Mouse (Mus musculus) MEL (cell line): ENCODE results near the gene Sass6. TPM values are rescaled to one million over a fixed set of nuclear protein-coding genes. Genes with fewer than 3 reads are reported as not detected.

Source experiments
- DNase-seq: peaks from one replicate; pipeline ENCODE4 v3.0.0; 2011; ENCODE audit warnings: low read depth, low spot score
- H3K27ac ChIP-seq: 2 replicates; pipeline ENCODE4 v1.5.1; 2012; ENCODE audit warnings: low read depth, mild to moderate bottlenecking, control low read depth, low read length, moderate library complexity; ENCODE audit not compliant: control insufficient read depth
- H3K27me3 ChIP-seq, 2 experiments: fragments of 150-350 bp in 1 of 2; sonication (generic) in 1 of 2; 2 replicates each; pipeline ENCODE4 v1.6.1; 2012; ENCODE audit warnings: low read length in 2 of 2, mild to moderate bottlenecking in 2 of 2, improper control_type of control experiment in 1 of 2, moderate library complexity in 1 of 2; ENCODE audit not compliant: insufficient read depth in 2 of 2, control insufficient read depth in 1 of 2
- H3K36me3 ChIP-seq, 2 experiments: 2 replicates each; pipeline ENCODE4 v1.6.1; 2012 to 2014; ENCODE audit warnings: low read length in 2 of 2, improper control_type of control experiment in 1 of 2, inconsistent platforms in 1 of 2, mild to moderate bottlenecking in 1 of 2; ENCODE audit not compliant: insufficient read depth in 2 of 2, control insufficient read depth in 1 of 2
- H3K4me1 ChIP-seq, 2 experiments: fragments of 150-350 bp in 1 of 2; sonication (generic) in 1 of 2; 2 replicates each; pipeline ENCODE4 v1.6.1; 2012; ENCODE audit warnings: low read length in 2 of 2, improper control_type of control experiment in 1 of 2, mild to moderate bottlenecking in 1 of 2; ENCODE audit not compliant: insufficient read depth in 2 of 2, control insufficient read depth in 1 of 2
- H3K4me3 ChIP-seq, 2 experiments: fragments of 150-350 bp in 1 of 2; sonication (generic) in 1 of 2; 2 replicates each; pipeline ENCODE4 v1.5.1; 2012; ENCODE audit warnings: low read depth in 2 of 2, low read length in 2 of 2, mild to moderate bottlenecking in 2 of 2, moderate library complexity in 2 of 2, control low read depth in 1 of 2, improper control_type of control experiment in 1 of 2; ENCODE audit not compliant: control insufficient read depth in 1 of 2, insufficient read depth in 1 of 2
- H3K79me2 ChIP-seq: 2 replicates; pipeline ENCODE4 v1.6.1; 2012; ENCODE audit warnings: mild to moderate bottlenecking, low read length, moderate library complexity; ENCODE audit not compliant: control insufficient read depth, poor library complexity, insufficient read depth
- H3K9ac ChIP-seq: 2 replicates; pipeline ENCODE4 v1.6.1; 2012; ENCODE audit warnings: low read depth, mild to moderate bottlenecking, control low read depth, low read length, moderate library complexity; ENCODE audit not compliant: control insufficient read depth, poor library complexity, severe bottlenecking
- H3K9me3 ChIP-seq: fragments of 150-350 bp; sonication (generic); replicated peaks from 2 replicates; pipeline ENCODE4 v1.6.1; 2012; ENCODE audit warnings: mild to moderate bottlenecking, low read length, improper control_type of control experiment, moderate library complexity; ENCODE audit not compliant: insufficient read depth
- CHD1 ChIP-seq: IDR thresholded peaks from 2 replicates; pipeline ENCODE4 v1.6.1; 2012; ENCODE audit warnings: low read depth, mild to moderate bottlenecking, inconsistent platforms, low read length, improper control_type of control experiment
- CHD2 ChIP-seq: IDR thresholded peaks from 2 replicates; pipeline ENCODE4 v1.6.1; 2011; ENCODE audit warnings: low read length, improper control_type of control experiment
- ELF1 ChIP-seq: IDR thresholded peaks from 2 replicates; pipeline ENCODE4 v1.6.1; 2014; ENCODE audit warnings: low read depth, mild to moderate bottlenecking, inconsistent platforms, low read length, improper control_type of control experiment, moderate library complexity
- ETS1 ChIP-seq: IDR thresholded peaks from 2 replicates; pipeline ENCODE4 v1.6.1; 2012; ENCODE audit warnings: low read depth, mild to moderate bottlenecking, inconsistent platforms, low read length, improper control_type of control experiment, moderate library complexity
- HCFC1 ChIP-seq: IDR thresholded peaks from 2 replicates; pipeline ENCODE4 v1.6.1; 2012; ENCODE audit warnings: low read depth, mild to moderate bottlenecking, inconsistent platforms, low read length, improper control_type of control experiment, moderate library complexity
- JUND ChIP-seq: IDR thresholded peaks from 2 replicates; pipeline ENCODE4 v1.6.1; 2011; ENCODE audit warnings: low read depth, mild to moderate bottlenecking, improper control_type of control experiment, low read length
- KAT2A ChIP-seq: conservative IDR thresholded peaks from 2 replicates; pipeline ENCODE4 v1.6.1; 2012; ENCODE audit warnings: low read depth, low read length, improper control_type of control experiment, inconsistent platforms
- MEF2A ChIP-seq: IDR thresholded peaks from 2 replicates; pipeline ENCODE4 v1.6.1; 2014; ENCODE audit warnings: low read depth, mild to moderate bottlenecking, inconsistent platforms, low read length, improper control_type of control experiment; ENCODE audit not compliant: poor library complexity, insufficient replicate concordance, severe bottlenecking; ENCODE audit errors: extremely low read depth
- MXI1 ChIP-seq: IDR thresholded peaks from 2 replicates; pipeline ENCODE4 v1.6.1; 2011; ENCODE audit warnings: mild to moderate bottlenecking, low read depth, low read length, improper control_type of control experiment
- MYB ChIP-seq: IDR thresholded peaks from 2 replicates; pipeline ENCODE4 v1.6.1; 2011; ENCODE audit warnings: mild to moderate bottlenecking, low read depth, low read length, improper control_type of control experiment
- MYC ChIP-seq: IDR thresholded peaks from 2 replicates; pipeline ENCODE4 v1.6.1; 2011; ENCODE audit warnings: low read depth, mild to moderate bottlenecking, low read length, improper control_type of control experiment, moderate library complexity
- NELFE ChIP-seq: IDR thresholded peaks from 2 replicates; pipeline ENCODE4 v1.6.1; 2011; ENCODE audit warnings: low read depth, low read length, improper control_type of control experiment
- NRF1 ChIP-seq: IDR thresholded peaks from 2 replicates; pipeline ENCODE4 v1.6.1; 2014; ENCODE audit warnings: low read depth, mild to moderate bottlenecking, inconsistent platforms, low read length, improper control_type of control experiment, moderate library complexity; ENCODE audit not compliant: poor library complexity, insufficient read depth, severe bottlenecking
- POLR2A ChIP-seq, 2 experiments: IDR thresholded peaks; 2 replicates each; pipeline ENCODE4 v1.6.1; 2011 to 2012; ENCODE audit warnings: low read length in 2 of 2, mild to moderate bottlenecking in 2 of 2, control low read depth in 1 of 2, improper control_type of control experiment in 1 of 2, low read depth in 1 of 2, moderate library complexity in 1 of 2; ENCODE audit not compliant: control insufficient read depth in 1 of 2, insufficient read depth in 1 of 2, poor library complexity in 1 of 2
- POLR2AphosphoS2 ChIP-seq: IDR thresholded peaks from 2 replicates; pipeline ENCODE4 v1.6.1; 2011; ENCODE audit warnings: low read length, improper control_type of control experiment
- POLR2AphosphoS5 ChIP-seq: IDR thresholded peaks from 2 replicates; pipeline ENCODE4 v1.6.1; 2012; ENCODE audit warnings: low read depth, borderline replicate concordance, mild to moderate bottlenecking, inconsistent platforms, low read length, moderate library complexity, mixed read lengths
- RCOR1 ChIP-seq: IDR thresholded peaks from 2 replicates; pipeline ENCODE4 v1.6.1; 2012; ENCODE audit warnings: low read depth, mild to moderate bottlenecking, inconsistent platforms, low read length, improper control_type of control experiment
- TAL1 ChIP-seq: IDR thresholded peaks from 2 replicates; pipeline ENCODE4 v1.6.1; 2012; ENCODE audit warnings: mild to moderate bottlenecking, inconsistent platforms, low read length, moderate library complexity, mixed read lengths
- TBP ChIP-seq: IDR thresholded peaks from 2 replicates; pipeline ENCODE4 v1.8.0; 2011; ENCODE audit warnings: low read depth, low read length, improper control_type of control experiment
- TCF12 ChIP-seq: IDR thresholded peaks from 2 replicates; pipeline ENCODE4 v1.6.1; 2014; ENCODE audit warnings: low read depth, mild to moderate bottlenecking, inconsistent platforms, low read length, improper control_type of control experiment, moderate library complexity
- USF1 ChIP-seq: IDR thresholded peaks from 2 replicates; pipeline ENCODE4 v1.6.1; 2014; ENCODE audit warnings: low read depth, mild to moderate bottlenecking, inconsistent platforms, low read length, improper control_type of control experiment, moderate library complexity
- ZC3H11A ChIP-seq: IDR thresholded peaks from 2 replicates; pipeline ENCODE4 v1.6.1; 2012; ENCODE audit warnings: low read depth, mild to moderate bottlenecking, inconsistent platforms, low read length, improper control_type of control experiment
- ZKSCAN1 ChIP-seq: IDR thresholded peaks from 2 replicates; pipeline ENCODE4 v1.6.1; 2012; ENCODE audit warnings: low read depth, mild to moderate bottlenecking, inconsistent platforms, low read length, improper control_type of control experiment, moderate library complexity
- ZMIZ1 ChIP-seq: IDR thresholded peaks from 2 replicates; pipeline ENCODE4 v1.6.1; 2012; ENCODE audit warnings: low read depth, mild to moderate bottlenecking, inconsistent platforms, low read length, improper control_type of control experiment, moderate library complexity
- ZNF384 ChIP-seq: IDR thresholded peaks from 2 replicates; pipeline ENCODE4 v1.6.1; 2012; ENCODE audit warnings: low read depth, mild to moderate bottlenecking, inconsistent platforms, low read length, improper control_type of control experiment
- polyA plus RNA-seq, 2 experiments: library from polyadenylated mRNA; stranded (reverse) in 1 of 2; unstranded in 1 of 2; fragments of >175 nt in 1 of 2; fragments of >200 nt in 1 of 2; gene quantifications; 2 replicates each; pipeline versions ENCODE4 v1.2.1 to v1.2.4; 2012; ENCODE audit warnings: low replicate concordance in 2 of 2, low read depth in 1 of 2; ENCODE audit not compliant: insufficient read length in 2 of 2, insufficient read depth in 1 of 2, missing spikeins in 1 of 2
- total RNA-seq: library from RNA; depleted of rRNA; stranded (reverse); fragments of 300-350 nt; gene quantifications from 2 replicates; pipeline ENCODE4 v1.2.3, GENCODE M21; 2012

Gene Sass6
- total and polyA plus RNA-seq, 3 experiments: 8.5 to 15.4 TPM; not detected in 1

DNA sequence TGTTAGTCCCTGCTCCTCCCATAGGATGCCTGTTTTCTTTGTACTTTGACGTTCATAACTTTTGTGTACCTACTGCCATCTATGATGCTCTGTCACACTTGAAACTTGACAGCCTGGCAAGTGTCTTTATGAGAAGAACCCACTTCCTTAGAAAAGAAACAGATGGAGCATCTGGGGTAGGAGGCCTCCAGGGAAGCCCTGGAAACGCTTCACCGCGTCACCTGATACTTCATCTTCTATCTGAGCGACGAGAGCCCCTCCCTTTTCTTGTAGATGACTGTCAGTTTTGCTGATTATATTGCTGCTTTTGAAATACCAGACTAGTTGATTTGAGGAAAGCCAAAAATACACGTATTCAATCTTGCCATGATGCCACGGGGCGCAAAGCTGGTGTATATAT lies 9.8 kb downstream of the Sass6 start:
- H3K27me3 ChIP-seq: no peaks in the 10 kb centered on the region
- no peak overlapping the region for H3K27ac ChIP-seq
- no peaks in the 10 kb centered on the region for H3K4me1 ChIP-seq
- no peak overlapping the region for H3K4me3 ChIP-seq
- no peak overlapping the region for H3K9ac ChIP-seq
- TF ChIP-seq MYB: no peak
- no peak for TF ChIP-seq RCOR1
- TF ChIP-seq MEF2A: no peak
- TF ChIP-seq ZMIZ1: no peak
- no peak for TF ChIP-seq MYC
- TF ChIP-seq HCFC1: no peak
- no peak for TF ChIP-seq JUND
- no peak for TF ChIP-seq MXI1
- no peak for TF ChIP-seq ZNF384
- TF ChIP-seq USF1: no peak
- TF ChIP-seq CHD1: no peak
- peaks cover 0 to 7% of the 10 kb centered on the region in 2 experiments; a peak in 2 of 4 replicates for H3K36me3 ChIP-seq
- no peaks in the 10 kb centered on the region for H3K9me3 ChIP-seq
- DNase-seq: no peak
- no peaks in the 10 kb centered on the region for H3K79me2 ChIP-seq

DNA sequence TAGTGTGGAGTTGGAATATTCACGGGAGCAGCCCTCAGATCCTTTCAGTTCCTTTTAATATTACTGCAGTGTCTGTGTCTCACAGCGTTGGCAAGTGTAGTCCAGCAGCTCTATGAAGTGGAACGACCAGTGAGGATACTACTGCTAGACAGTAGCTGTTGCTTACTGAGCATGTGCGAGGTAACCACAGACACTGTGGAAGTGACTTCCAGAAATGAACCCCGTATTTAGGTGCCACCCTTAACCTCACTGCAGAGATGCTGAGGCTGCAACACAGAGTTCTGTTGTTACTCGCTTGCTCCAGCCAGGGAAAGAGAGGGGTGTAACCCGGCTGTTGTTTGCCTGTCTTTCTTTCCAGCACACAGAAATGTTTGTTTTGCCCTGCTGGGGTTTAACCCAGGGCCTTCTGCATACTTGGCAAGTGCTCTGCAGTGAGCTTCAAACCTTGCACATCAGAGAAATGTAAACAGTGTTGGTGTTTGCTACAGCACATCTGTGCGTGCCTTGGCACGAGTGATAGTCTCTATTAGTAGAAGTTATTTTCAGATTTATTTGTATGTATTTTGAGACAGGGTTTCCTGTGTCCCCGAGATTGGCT lies 19.6 kb downstream of the Sass6 start, which contains the start of gene Trmt13:
Trmt13 (minus strand) TSS at position 293 of the 598 bp plus-strand sequence.
- no peak within 1 kb of the TSS for H3K27ac ChIP-seq
- no peaks in the 10 kb centered on the region for H3K27me3 ChIP-seq
- no peaks in the 10 kb centered on the region for H3K9me3 ChIP-seq
- peaks cover 19 to 27% of the 10 kb centered on the region in 2 experiments for H3K4me1 ChIP-seq
- peaks cover 2 to 30% of the 10 kb centered on the region in 2 experiments; a peak in 3 of 4 replicates for H3K36me3 ChIP-seq
- no peaks in the 10 kb centered on the region for H3K79me2 ChIP-seq
- DNase-seq: no peak
- H3K4me3 ChIP-seq: no peak within 1 kb of the TSS
- no peak within 1 kb of the TSS for H3K9ac ChIP-seq
- TF ChIP-seq ELF1: no peak
- TF ChIP-seq CHD2: no peak
- no peak for TF ChIP-seq POLR2AphosphoS5
- TF ChIP-seq TAL1: no peak
- no peak for TF ChIP-seq CHD1
- no peak for TF ChIP-seq ETS1
- TF ChIP-seq NELFE: no peak
- no peak for TF ChIP-seq TCF12
- TF ChIP-seq POLR2AphosphoS2: no peak
- no peak for TF ChIP-seq TBP
- no peak for TF ChIP-seq ZKSCAN1
- no peak for TF ChIP-seq ZC3H11A
- no peak for TF ChIP-seq POLR2A (IDR thresholded peaks at IDR 0.05; ENCODE audit: control insufficient read depth in 1 of 2, insufficient read depth in 1 of 2, low read depth in 1 of 2, low read length in 2 of 2, poor library complexity in 1 of 2)
- no peak for TF ChIP-seq NRF1
- no peak for TF ChIP-seq RCOR1
- no peak for TF ChIP-seq ZMIZ1
- no peak for TF ChIP-seq HCFC1
- TF ChIP-seq JUND: no peak
- no peak for TF ChIP-seq KAT2A
